Mouse (Mus musculus) urinary bladder, adult 2 months (tissue): Measurements from ENCODE around the gene Slc22a15. TPM values are rescaled to one million over a fixed set of nuclear protein-coding genes. Genes with fewer than 3 reads are reported as not detected.
A peak's percentile ranks its signal among the peaks of the same experiment; 100 is the strongest.

Source experiments
- DNase-seq: peaks from one replicate; pipeline ENCODE4 v3.0.0; 2022; ENCODE audit warnings: low spot score
- polyA plus RNA-seq: library from polyadenylated mRNA; depleted of rRNA; stranded (reverse); fragments of >200 nt; gene quantifications from 2 replicates; pipeline ENCODE4 v1.2.3, GENCODE M21; 2012; rRNA removed

The Slc22a15 gene
- polyA plus RNA-seq = 7.1 and 8.4 TPM in 2 replicates

DNA sequence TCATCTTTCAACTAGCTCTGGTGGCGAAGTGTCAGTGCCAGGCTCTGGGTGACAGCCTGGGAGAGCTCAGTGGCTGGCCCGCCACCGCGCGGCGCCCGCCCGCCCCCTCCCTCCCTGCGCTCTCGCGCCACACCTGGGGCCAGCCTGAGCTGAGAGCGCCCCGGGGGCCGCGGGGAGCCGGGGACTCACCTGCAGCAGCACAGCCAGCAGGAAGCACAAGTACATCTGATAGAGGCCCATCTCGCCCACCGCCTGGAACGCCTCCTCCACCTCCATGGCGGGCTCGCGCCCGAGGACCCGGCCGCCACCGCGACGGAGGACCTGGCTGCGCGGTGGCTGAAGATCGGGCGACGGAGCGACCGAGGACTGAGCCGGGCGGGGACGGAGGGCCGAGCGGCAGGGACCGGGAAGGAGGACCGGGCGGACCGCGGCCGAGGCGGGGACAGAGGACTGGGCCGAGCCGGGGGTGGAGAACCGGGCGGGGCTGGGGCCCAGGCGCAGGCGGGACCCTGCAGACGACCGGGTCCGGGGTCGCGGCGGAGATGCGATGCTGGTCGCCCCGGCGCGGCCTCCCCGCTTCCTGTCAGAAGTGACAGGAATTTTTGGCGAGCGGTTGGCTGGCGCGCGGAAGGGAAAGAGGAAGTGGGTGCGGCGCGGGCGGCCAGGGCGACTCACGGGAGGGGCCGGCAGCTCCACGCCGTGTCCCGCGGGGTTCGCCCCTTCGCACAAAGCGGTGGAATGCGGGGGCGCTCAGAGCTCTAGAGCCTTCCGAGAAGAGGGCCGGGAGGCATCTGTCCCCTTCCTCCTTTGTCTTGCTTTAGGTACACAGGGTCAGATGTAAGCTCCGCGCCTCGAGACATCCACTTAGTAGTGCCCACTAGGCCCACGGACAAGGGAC lies at the start of gene Slc22a15:
Gene Slc22a15, minus strand, starts transcription at position 611 of the 898 bp plus-strand sequence.
- peak; percentile 67 for DNase-seq

DNA sequence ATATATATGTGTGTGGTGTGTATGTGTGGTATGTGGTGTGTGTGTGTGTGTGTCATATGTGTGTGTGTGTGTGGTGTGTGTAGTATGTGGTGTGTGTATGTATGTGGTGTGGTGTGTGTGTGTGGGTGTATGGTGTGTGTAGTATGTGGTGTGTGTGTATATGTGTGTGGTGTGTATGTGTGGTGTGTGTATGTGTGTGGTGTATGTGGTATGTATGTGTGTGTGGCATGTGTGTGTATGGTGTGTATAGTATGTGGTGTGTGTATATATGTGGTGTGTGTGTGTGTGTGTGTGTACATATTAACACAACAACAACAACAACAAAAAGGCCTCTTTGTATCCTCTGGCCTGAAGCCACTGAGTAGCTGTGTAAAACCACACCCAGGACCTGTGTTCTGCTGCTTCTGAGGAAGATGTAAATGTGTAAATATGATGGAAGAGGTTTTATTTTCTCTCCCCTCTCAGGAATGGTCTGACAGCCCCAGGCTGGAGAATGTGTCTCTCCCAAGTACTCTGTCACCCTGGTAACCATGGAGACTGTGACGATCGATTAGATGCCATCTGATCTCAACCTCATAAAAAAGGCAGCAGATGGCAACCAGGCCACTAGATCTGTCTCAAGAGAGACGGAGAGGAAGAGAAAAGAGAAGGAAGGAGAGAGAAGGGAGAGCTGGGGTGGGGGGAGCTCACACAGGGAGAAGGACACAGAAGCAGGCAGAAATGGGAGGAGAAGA lies 42.7 kb upstream of the Slc22a15 start:
- no peak for DNase-seq

DNA sequence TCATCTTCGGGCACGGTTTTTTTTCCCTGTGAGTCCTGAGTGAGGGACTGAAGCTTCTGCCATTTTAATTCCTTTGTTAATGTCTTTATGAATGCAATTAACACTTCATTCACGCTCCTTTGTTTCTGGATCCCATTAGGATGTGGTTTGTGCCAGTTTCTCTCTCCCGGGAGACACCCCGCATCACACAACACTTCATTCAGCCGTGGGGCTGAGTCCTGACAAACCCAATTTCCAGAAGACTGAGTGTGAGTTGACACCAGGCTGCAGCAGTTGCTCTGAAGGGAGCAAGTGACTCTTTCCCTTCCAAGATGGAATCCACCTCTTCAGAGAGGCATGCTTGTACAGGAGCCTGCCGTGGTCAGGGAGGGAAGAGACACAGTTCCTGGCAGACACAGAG lies 40.1 kb upstream of the Slc22a15 start:
- DNase-seq = no peak

DNA sequence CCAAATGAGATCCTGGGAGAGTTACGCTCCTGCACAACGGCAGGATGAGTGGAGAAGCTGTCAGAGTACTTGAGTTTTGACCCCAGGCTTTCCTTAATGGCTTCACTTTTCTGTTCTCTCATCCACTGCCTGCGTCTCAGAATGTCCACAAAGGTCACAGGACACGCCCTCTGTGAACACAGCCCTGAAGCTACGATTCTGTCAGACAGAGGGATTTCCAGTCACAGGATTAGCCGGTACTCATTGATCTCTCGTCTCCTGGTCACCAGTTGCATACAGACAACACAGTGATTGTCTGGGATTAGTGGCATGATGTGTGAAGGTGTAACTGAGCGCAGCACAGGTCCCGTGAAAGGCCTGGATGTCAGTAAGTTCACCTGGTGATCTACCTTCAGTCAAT lies 39.2 kb upstream of the Slc22a15 start:
- DNase-seq = no peak

DNA sequence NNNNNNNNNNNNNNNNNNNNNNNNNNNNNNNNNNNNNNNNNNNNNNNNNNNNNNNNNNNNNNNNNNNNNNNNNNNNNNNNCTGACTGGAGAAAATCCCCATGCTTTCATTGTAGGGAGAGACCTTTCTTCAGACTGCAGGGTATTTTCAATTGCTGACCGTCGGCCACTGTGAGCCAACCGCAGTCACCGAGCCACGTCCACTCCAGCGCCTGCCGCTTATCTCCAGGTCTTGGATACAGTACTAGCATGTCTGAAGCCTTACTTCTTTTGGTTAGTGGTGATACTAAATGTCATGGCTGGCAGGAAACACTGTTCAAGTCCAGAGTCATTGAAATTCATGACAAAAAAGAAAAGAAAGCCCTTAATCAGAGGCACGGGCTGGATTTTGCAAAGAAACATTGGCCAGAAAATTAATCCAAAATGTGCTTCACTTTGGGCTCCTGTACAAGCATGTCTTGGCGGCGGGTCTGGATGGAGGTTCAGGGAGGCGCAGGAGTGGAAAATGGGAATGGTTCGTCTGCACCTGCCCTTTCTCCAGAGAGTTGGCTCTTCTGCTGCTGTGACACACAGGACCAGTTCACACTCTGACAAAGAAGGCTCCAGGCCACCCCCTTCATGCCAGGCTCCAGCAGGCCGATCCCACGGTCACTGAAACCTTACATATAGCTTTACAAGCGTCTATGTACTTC lies 37.0 kb upstream of the Slc22a15 start:
- no peak for DNase-seq

DNA sequence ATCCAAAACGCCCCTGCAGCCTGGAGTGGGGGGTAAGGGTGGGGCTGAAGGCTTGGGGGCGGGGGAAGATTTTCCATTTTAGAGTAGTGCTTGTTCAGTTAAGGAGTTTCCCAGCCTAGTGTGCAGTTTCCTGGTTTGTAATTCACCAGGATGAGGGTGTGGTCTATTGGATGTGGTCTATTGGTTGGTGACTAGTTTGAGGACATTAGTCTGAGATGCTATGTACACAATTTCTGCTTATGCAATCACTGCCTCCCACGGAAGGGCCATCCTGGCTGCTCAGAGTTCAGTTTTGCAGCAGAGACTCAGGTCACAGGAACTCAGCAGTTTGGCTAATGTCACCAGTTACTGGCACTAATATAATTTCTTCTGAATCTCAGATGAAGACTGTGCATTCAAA lies 33.8 kb upstream of the Slc22a15 start:
- no peak for DNase-seq

DNA sequence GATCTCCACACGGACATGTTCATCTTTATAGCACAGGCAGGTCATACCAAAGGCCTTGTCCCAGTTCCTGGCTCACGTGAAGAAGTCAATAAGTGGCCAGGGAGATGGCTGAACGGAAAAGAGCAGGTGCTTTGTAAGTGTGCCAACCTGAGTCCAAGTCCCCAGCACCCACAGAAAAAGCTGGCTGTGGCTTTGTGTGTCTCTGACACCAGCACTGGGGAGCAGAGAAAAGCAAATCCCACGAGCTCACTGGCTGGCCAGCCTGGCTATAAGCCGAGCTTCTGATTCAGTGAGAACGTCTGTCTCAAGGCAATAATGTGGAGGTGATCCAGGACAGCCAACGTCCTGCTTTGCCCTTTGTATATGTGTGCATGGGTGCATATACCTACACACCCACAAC lies 29.3 kb upstream of the Slc22a15 start:
- DNase-seq = no peak

DNA sequence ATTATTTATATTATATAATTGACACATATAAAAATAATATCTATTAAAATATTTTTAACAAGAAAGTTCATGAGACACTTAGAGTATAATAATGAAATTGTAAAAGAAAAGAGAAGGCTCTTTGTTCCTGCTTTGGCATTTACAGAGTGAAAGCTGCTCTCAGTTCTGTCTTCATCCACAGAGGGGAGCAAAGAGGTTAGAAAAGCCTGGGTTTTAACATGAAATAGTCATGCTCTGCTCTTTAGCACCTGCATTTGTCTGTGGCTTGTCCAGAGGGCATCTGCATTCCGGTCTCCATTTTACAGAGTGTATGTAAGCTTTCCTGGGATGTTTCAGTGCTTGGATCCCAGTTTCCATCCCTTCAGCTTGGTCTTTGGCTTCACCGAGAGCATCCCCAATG lies 28.3 kb upstream of the Slc22a15 start:
- no peak for DNase-seq

DNA sequence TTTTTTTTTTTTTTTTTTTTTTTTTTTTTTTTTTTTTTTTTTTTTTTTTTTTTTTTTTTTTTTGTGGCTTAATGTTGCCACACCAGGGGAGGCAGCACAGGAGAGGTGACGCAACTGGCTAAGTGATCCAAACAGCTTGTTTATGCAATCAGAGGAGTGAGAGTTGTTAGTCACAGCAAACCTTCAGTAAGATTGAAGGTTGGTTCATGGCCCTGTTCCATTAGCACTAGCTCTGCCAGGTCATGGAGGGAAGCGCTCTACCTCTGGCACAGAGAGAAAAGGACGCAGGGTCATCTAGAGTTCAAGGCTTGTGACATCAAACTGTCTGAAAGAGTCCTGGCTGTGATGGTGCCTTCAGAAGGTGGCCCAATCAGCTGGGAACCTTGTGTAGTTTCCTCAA lies 24.3 kb upstream of the Slc22a15 start:
- no peak for DNase-seq

DNA sequence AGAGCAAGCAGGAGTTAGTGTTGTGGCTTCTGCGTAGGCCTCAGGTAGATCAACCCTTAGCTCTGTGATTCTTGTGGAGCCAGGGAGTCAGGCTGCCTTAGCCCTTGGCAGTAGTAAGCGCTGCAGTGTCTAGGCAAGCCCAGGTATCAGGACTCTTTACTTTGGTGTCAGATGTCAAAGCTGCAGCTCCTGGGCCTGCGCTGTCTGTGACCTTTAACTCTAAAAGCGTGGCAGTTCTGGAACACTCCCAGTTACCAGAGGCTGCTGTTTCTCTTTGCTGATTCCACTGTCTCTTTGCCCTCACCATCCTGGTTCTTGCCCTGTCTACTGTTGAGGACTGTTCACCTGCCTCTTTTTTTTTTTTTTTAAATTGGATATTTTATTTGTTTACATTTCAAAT lies 23.0 kb upstream of the Slc22a15 start:
- no peak for DNase-seq

DNA sequence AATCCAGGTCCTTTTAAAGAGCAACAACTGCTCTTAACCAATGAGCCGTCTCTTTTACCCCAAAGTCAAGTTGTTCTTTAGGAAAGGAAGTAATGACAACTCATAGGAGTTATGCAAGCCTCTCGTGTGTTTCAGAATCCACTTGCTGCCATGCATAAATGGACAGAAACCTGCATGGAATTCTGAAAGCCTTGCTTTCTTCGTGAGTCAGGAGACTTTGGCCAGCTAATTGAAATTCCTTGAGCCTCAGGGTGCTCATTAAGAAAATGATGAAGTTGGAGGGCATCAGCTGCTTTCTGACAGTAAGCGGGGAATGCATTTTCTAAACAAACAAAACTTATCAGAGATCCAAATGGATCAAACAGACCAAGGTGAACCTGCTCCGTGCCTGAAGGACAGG lies 21.0 kb upstream of the Slc22a15 start:
- DNase-seq = no peak

DNA sequence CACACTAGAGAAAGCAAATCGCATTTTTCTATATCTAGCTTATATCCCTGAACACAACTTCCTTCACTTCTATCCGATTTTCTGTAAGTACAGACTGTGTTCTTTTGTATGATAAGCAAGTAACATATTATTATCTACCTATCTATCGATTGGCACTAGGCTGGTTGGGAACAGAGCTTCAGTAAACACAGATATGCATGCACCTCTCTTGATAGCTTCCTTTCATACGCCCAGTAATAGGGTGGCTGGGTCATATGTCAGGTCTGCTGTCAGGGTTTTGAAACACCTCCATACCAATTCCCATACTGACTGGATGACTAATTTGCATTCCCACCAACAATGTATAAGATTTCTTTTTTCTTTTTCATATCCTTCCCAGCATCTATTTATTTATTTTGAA lies 16.2 kb upstream of the Slc22a15 start:
- DNase-seq = no peak

DNA sequence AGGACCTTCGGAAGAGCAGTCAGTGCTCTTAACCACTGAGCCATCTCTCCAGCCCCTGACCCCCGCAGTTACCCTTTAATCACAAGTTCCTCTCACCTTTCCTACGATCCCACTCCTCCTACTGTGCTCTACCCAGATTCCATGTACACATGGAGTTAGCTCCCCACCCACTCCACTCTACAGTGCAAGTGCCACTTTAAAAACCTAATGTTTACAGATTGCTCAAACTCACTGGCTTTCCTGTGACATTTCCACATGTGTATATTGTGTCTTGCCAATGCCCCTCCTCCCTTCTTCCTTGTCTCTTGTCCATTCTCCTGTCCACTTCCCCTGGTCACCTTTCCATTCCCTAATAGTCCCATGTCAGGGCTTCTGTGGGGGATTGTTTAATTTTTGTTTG lies 15.6 kb upstream of the Slc22a15 start:
- DNase-seq = no peak

DNA sequence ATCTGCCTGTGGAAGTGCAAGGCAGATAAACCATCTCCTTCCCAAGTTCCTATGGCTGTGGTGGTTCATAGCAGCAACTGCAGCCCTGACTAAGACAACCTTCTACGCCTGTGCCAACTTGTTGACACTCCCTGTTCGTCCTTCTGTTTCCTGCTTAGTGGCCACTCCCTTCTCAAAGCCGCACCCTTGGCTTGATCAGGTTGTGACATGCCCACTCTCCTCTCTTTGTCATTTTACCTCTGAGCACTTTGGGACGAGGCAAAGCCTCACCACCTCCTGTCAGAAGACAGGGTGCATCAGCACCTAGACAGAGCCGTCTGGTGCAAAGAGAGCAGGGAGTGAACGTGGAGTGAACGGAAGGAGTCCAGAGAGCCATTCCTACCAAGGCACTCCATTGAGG lies 14.9 kb upstream of the Slc22a15 start:
- DNase-seq = no peak

DNA sequence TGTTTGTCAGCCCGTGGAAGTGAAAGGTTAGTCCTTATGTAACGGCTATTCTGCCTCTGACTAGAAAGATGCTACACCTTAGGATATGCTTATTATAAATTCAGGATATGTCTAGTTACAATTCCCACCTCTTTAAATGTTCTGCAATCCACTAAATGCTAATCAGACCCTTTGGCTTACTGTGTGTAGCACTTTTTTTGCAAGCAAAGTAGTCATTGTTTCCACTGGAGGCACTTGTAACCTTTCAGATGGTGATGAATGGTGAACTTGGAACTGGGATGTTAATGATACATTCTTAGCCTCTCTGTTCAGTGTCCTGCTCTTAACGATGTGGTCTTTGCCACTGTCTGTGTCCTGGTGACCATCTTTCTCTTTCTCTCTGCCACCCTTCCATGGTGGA lies 12.1 kb upstream of the Slc22a15 start:
- no peak for DNase-seq

DNA sequence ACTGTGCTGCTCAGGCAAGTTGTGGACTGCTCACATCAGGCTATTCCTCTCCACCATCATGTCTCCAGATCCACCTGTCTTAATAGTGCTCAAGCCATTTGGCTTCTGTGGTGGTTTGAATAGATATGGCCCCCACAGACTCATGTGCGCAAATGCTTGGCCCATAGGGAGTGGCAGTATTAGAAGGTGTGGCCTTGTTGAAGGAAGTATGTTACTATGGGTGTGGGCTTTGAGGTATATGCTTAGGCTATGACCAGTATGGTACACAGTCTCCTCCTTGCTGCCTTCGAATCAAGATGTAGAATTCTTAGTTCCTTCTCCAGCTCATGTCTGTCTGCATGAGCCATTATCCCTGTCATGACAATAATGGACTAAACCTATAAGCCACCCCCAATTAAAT lies 9.6 kb upstream of the Slc22a15 start:
- DNase-seq = no peak

DNA sequence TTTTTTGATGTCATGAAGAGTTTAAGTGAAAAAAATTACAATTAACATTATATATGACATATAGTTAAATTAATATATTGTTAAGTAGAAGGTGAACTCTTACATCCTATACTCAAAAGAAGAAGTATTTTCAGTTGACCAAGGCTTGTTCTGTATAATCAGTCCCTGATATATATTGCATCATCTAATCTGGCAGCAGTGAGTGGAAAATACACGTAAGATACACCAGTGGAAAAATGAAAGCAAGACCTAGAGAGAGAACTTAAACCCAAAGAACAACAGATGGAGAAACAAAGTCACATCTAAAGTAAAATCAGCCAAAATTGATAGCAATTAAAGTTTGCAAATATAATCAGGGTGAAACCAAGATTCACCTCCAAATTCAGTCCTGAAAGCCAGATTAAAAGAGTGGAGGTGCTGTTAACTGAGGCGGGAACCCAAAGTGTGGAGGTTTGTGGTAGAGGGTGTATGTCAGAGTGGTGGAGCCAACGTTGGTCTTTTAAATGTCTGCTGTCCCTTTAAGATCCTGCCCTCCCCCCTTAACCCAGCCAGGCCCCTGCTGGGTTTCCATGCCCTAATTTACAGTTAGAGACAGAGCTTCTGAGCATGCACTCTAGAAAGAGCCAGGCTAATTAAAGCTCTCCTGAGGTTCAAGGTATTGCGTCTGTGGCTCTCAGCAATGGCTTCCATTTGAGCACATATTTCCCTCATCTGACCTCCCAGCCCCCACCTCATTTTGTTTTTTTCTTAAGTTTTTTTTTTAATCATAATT lies 5.0 kb upstream of the Slc22a15 start:
- DNase-seq = no peak

DNA sequence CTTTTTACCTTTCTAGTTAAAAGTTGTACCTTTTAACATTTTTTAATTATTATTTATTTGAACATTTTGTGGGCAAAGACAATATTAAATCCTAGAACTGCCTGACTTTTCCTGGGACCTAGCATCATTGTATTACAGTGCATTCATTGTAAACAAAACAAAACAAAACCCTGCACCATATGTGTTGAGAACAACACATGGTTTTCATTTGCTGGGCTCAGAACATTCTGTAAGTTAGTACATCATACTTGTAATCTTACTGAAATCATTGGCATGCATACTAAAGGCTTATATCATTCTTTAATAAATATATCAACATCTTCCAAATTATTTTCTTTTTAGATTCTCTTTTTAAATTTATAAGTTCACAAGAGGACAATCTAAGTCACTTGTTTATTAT lies 2.4 kb upstream of the Slc22a15 start:
- no peak for DNase-seq

DNA sequence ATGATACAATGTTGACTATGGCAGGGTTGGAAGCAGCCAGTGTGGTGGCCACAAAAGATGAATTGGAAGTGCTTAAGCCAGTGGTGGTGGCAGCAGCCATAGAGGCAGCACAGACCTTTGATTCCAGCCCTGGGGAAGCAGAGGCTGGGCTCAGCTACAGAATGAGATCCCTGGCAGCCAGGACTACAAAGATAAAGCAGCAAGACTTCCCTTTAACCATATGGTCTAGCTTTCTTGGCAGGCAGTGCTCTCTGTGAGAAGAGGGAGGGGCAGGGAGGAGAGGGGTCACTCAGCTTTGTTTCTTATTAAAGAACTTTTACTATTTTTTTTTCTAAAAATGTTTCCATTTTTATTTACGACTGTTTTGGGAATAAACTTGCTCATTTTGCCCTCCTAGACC lies 1.4 kb upstream of the Slc22a15 start:
- no peak for DNase-seq

DNA sequence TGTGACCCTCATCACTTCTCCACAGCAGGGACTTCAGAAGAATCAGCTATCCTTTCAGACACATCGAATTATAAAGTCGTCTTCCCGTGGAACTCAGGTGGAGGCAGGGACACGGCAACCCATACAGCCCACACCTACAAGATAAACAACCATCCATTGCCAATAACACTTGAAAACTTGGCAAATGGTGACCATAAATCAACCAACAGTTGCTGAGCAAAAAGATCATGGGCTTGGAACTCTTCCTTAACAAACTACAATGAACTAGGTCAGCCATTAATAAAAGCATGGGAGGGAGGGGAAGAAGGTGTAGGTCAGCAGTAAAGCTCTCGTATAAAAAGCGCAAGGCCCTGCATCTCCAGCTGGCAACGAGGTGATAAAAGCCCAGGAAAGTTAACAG lies 1.9 kb downstream of the Slc22a15 start:
- DNase-seq = no peak

DNA sequence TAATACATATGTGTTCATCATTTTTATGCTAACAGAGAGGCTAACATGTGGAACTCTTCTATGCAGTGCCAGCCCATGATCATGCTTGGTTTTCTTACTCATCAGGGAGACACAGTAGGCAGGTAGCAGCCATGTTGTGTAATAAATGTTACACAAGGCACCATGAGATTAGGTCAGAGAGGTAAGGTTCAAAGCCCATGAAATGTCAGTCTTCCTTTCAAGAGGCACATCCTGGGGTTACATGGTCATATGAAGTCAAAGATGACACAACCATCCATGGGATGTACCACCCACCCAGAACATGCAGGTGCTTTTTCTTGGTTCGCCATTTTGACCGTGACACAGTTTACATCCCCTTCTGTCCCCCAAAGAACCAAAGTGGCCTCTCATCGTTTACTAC lies 5.7 kb downstream of the Slc22a15 start:
- DNase-seq = no peak

DNA sequence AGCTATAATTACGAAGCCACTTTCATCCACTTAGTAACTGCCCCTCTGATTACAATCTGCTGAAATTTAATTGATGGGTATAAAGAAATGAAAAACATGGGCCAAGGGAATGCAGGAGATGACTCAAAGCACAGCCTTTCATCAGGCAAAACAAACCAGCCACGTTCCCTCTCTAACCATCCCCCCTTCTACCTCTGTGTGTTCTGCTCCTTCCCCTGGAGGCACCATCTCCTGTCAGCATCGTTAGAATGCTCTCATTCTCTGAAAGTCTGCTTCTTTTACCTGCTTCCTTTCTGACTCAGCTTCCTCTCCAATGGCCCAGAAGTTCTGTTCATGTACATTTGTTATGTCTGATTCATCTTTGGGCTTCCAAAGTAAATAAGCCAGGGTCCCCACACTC lies 6.6 kb downstream of the Slc22a15 start:
- no peak for DNase-seq
